Mouse (Mus musculus) ES-E14 (cell line): Measurements from ENCODE around the gene Prmt8. TPM values are rescaled to one million over a fixed set of nuclear protein-coding genes. Genes with fewer than 3 reads are reported as not detected.

Source experiments
- DNase-seq: peaks from one replicate; pipeline ENCODE4 v3.0.0-alpha.2; 2013; ENCODE audit warnings: low read depth, low spot score
- H3K27ac ChIP-seq: 2 replicates; pipeline ENCODE4 v1.5.1; 2012; ENCODE audit warnings: low read depth, mild to moderate bottlenecking, low read length, moderate library complexity, mixed read lengths; ENCODE audit not compliant: poor library complexity, insufficient read depth, severe bottlenecking
- H3K36me3 ChIP-seq: 2 replicates; pipeline ENCODE4 v1.6.1; 2012; ENCODE audit warnings: mild to moderate bottlenecking, low read length, moderate library complexity, mixed read lengths; ENCODE audit not compliant: control insufficient read depth, poor library complexity, insufficient read depth, severe bottlenecking
- H3K4me1 ChIP-seq, 2 experiments: fragments of 150-350 bp in 1 of 2; sonication (generic) in 1 of 2; 2 replicates each; pipeline ENCODE4 v1.6.1; 2012; ENCODE audit warnings: low read length in 2 of 2, mild to moderate bottlenecking in 1 of 2, mixed read lengths in 1 of 2; ENCODE audit not compliant: control insufficient read depth in 2 of 2, insufficient read depth in 2 of 2, poor library complexity in 1 of 2
- H3K4me3 ChIP-seq, 2 experiments: fragments of 150-350 bp in 1 of 2; sonication (generic) in 1 of 2; 2 replicates each; pipeline ENCODE4 v1.5.1; 2012; ENCODE audit warnings: low read length in 2 of 2, low read depth in 1 of 2, mild to moderate bottlenecking in 1 of 2, mixed read lengths in 1 of 2; ENCODE audit not compliant: insufficient read depth in 1 of 2, poor library complexity in 1 of 2, severe bottlenecking in 1 of 2
- H3K9ac ChIP-seq: 2 replicates; pipeline ENCODE4 v1.6.1; 2012; ENCODE audit warnings: low read depth, mild to moderate bottlenecking, low read length, mixed read lengths; ENCODE audit not compliant: poor library complexity, insufficient read depth, severe bottlenecking
- H3K9me3 ChIP-seq: fragments of 150-350 bp; sonication (generic); 2 replicates; pipeline ENCODE4 v1.6.1; 2012; ENCODE audit warnings: low read depth, mild to moderate bottlenecking, low read length; ENCODE audit not compliant: control insufficient read depth, insufficient read depth
- CHD2 ChIP-seq: IDR thresholded peaks from 2 replicates; pipeline ENCODE4 v1.6.1; 2014; ENCODE audit warnings: mild to moderate bottlenecking, low read depth, low read length, inconsistent platforms
- HCFC1 ChIP-seq: IDR thresholded peaks from 2 replicates; pipeline ENCODE4 v1.6.1; 2012; ENCODE audit warnings: low read length, inconsistent platforms, borderline replicate concordance; ENCODE audit not compliant: insufficient read depth
- MAFK ChIP-seq: IDR thresholded peaks from 2 replicates; pipeline ENCODE4 v1.6.1; 2014; ENCODE audit warnings: mild to moderate bottlenecking, low read depth, low read length, inconsistent platforms; ENCODE audit not compliant: insufficient read depth
- ZC3H11A ChIP-seq: IDR thresholded peaks from 2 replicates; pipeline ENCODE4 v1.6.1; 2012; ENCODE audit warnings: low read depth, mild to moderate bottlenecking, inconsistent platforms, low read length, borderline replicate concordance
- ZNF384 ChIP-seq: IDR thresholded peaks from 2 replicates; pipeline ENCODE4 v1.6.1; 2012; ENCODE audit warnings: low read depth, low read length, inconsistent platforms
- in situ Hi-C, 2 experiments: fragments of 600-800 bp; cut with MboI; formaldehyde crosslinking; loops; one replicate each; pipeline ENCODE4 v1.15.1; 2025; ENCODE audit warnings: low sequenced_read_pairs in 2 of 2, inconsistent platforms in 1 of 2; ENCODE audit not compliant: unreplicated experiment in 2 of 2
- total RNA-seq: library from RNA; depleted of rRNA; stranded (reverse); fragments of 300-350 nt; gene quantifications from 2 replicates; pipeline ENCODE4 v1.2.3, GENCODE M21; 2012

Prmt8 gene
- total RNA-seq, 1 experiment: 2.1 TPM

- no peak overlapping the region for H3K4me3 ChIP-seq
- H3K36me3 ChIP-seq: no peaks in the 10 kb centered on the region
- no peak for DNase-seq
- in situ Hi-C loops: no loop called here
- no peak overlapping the region for H3K9ac ChIP-seq
- no peaks in the 10 kb centered on the region for H3K4me1 ChIP-seq
- TF ChIP-seq CHD2: no peak
- TF ChIP-seq ZNF384: no peak
- TF ChIP-seq MAFK: no peak
- no peak for TF ChIP-seq HCFC1
- TF ChIP-seq ZC3H11A: no peak
- H3K27ac ChIP-seq: no peak overlapping the region
- H3K9me3 ChIP-seq: no peaks in the 10 kb centered on the region
Observed at GRCm38 (mm10) chr6:127714906-127715305, 54.4 kb downstream of the Prmt8 start.

- Histone ChIP-seq H3K4me1 (no peaks in the 10 kb centered on the region), H3K27ac (no peak overlapping the region), H3K9ac (no peak overlapping the region), H3K4me3 (no peak overlapping the region), H3K9me3 (no peaks in the 10 kb centered on the region), H3K36me3 (no peaks in the 10 kb centered on the region)
- in situ Hi-C loops: no loop called here
- TF ChIP-seq CHD2 (no peak), ZC3H11A (no peak), MAFK (no peak), HCFC1 (no peak), ZNF384 (no peak)
- no peak for DNase-seq
Observed at GRCm38 (mm10) chr6:127708218-127708628, 61.0 kb downstream of the Prmt8 start.

- peak; percentile 63 for DNase-seq
- Histone ChIP-seq H3K9ac (no peak overlapping the region), H3K4me1 (peaks cover 4 to 5% of the 10 kb centered on the region in 2 experiments; a peak in 1 of 4 replicates), H3K36me3 (no peaks in the 10 kb centered on the region), H3K9me3 (no peaks in the 10 kb centered on the region), H3K27ac (no peak overlapping the region), H3K4me3 (no peak overlapping the region)
- TF ChIP-seq CHD2 (no peak), HCFC1 (no peak), ZC3H11A (no peak), ZNF384 (no peak), MAFK (no peak)
- in situ Hi-C loops: no loop called here
Observed at GRCm38 (mm10) chr6:127701036-127701783, 68.1 kb downstream of the Prmt8 start.

GRCm38 (mm10) chr6:127693681-127694080 is 75.6 kb downstream of the Prmt8 start:
- Histone ChIP-seq H3K9ac (no peak overlapping the region), H3K9me3 (no peaks in the 10 kb centered on the region), H3K4me3 (no peak overlapping the region), H3K27ac (no peak overlapping the region), H3K4me1 (peaks cover 0 to 8% of the 10 kb centered on the region in 2 experiments; a peak in 3 of 4 replicates), H3K36me3 (no peaks in the 10 kb centered on the region)
- TF ChIP-seq HCFC1 (no peak), ZC3H11A (no peak), ZNF384 (no peak), CHD2 (no peak), MAFK (no peak)
- no peak for DNase-seq
- in situ Hi-C loops: no loop called here
